Comparison of ENCODE assay signal across 38 mouse cellular contexts in the genomic region with DNA sequence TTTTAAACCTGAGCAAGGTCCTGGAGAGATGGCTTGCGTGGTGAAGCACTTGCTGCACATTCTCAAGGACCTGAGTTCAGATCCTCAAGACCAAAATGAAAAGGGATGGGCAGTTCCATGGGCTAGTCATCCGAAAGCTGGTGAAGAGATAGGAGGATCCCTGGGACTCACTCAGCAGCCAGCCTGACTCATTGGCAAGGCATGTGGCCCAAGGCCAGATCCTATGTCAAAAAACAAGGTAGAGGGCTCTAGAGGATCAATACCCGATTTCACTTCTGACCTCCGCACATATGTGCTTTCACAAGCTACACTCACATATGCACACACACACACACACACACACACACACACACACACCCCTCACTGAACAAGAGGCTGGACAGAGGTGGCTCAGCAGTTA. TPM values are rescaled to one million over a fixed set of nuclear protein-coding genes. Genes with fewer than 3 reads are reported as not detected.
A peak's percentile ranks its signal among the peaks of the same experiment; 100 is the strongest.
DNase-seq lines count a peak whose midpoint lies in the region; ATAC-seq and TF ChIP-seq lines count a peak whose summit lies in the region.
"Had no signal": no experiment of that assay in that cellular context is flagged by ENCODE, and none has a peak within 500 bp of the region (broad histone marks: within the 10 kb centered on the region; RNA-seq: fewer than 3 reads in every experiment).

No protein-coding gene starts in this region.

- H3K9me3 ChIP-seq in midbrain, postnatal 0 days (ENCODE audit: low read length) = no peaks in the 10 kb centered on the region
- H3K9me3 ChIP-seq: embryonic facial prominence, embryonic 10.5 days; embryonic facial prominence, embryonic 13.5 days; forebrain, embryonic 13.5 days; heart, embryonic 12.5 days; heart, embryonic 15.5 days had no signal

- DNase-seq in adrenal gland, adult (ENCODE audit: inconsistent age in 2 of 2, low spot score in 1 of 2) = peak; percentile 60 to 76
- DNase-seq in adrenal gland, postnatal 4 days (ENCODE audit: low spot score in 2 of 2) = no peak
- DNase-seq in Muller cell, postnatal 12 days (ENCODE audit: inconsistent ontology term) = peak; percentile 4
- DNase-seq in adrenal gland, adult 8-10 months = peak; percentile 21
- DNase-seq in adrenal gland, postnatal 25 days = peak; percentile 52
- no peak for DNase-seq in left cerebral cortex, adult 9 months (ENCODE audit: low spot score in 2 of 2)
- no peak for DNase-seq in ovary, postnatal 10 days (ENCODE audit: low spot score)
- no peak for DNase-seq in midbrain, postnatal 0 days (ENCODE audit: low spot score)
- DNase-seq: cerebellum, adult 11-12 months; cerebellum, adult 8-10 months; cerebellum, postnatal 10 days; cerebellum, postnatal 36 days; embryo, embryonic 11 days; gastrocnemius, adult 2 months; gastrocnemius, postnatal 14 days; heart, adult 18-20 months; heart, postnatal 10 days; heart, postnatal 4 days; kidney, adult 18-20 months had no signal

- H3K4me2 ChIP-seq in midbrain, postnatal 0 days (ENCODE audit: low read depth, low read length, poor library complexity, severe bottlenecking) = no peak overlapping the region
- H3K4me2 ChIP-seq: embryonic facial prominence, embryonic 13.5 days; forebrain, embryonic 13.5 days; heart, embryonic 12.5 days; heart, embryonic 15.5 days; hindbrain, embryonic 14.5 days had no signal

- H3K9ac ChIP-seq in midbrain, postnatal 0 days (replicated peaks; ENCODE audit: low read length, poor library complexity, severe bottlenecking) = no peak overlapping the region
- H3K9ac ChIP-seq: embryonic facial prominence, embryonic 13.5 days; forebrain, embryonic 13.5 days; heart, embryonic 12.5 days; heart, embryonic 15.5 days; hindbrain, embryonic 14.5 days had no signal

- no peak overlapping the region for H3K27ac ChIP-seq in midbrain, postnatal 0 days (ENCODE audit: low read depth, low read length)
- H3K27ac ChIP-seq: embryonic facial prominence, embryonic 10.5 days; embryonic facial prominence, embryonic 13.5 days; forebrain, embryonic 13.5 days; gastrocnemius, adult 2 months; heart, embryonic 15.5 days; hindbrain, embryonic 14.5 days; hindbrain, postnatal 0 days had no signal

- no peak for ATAC-seq in midbrain, postnatal 0 days (ENCODE audit: low FRiP score)
- ATAC-seq: CD4-positive, CD25-positive, alpha-beta regulatory T cell, adult 4 months; forebrain, embryonic 13.5 days; forebrain, embryonic 16.5 days; hindbrain, postnatal 0 days; inflammation-experienced regulatory T-cells, adult 6 months; intestine, embryonic 16.5 days; Patski had no signal

- 89% methylated on average over 4 of the region's 4 CpGs for WGBS in midbrain, postnatal 0 days

- H3K4me1 ChIP-seq in midbrain, postnatal 0 days (ENCODE audit: insufficient read depth, low read length) = no peaks in the 10 kb centered on the region
- H3K4me1 ChIP-seq: embryonic facial prominence, embryonic 10.5 days; embryonic facial prominence, embryonic 13.5 days; forebrain, embryonic 13.5 days; heart, embryonic 12.5 days; heart, embryonic 15.5 days had no signal

- H3K4me3 ChIP-seq in midbrain, postnatal 0 days (ENCODE audit: low read depth, low read length) = no peak overlapping the region
- H3K4me3 ChIP-seq: embryonic facial prominence, embryonic 10.5 days; embryonic facial prominence, embryonic 13.5 days; erythroblast, embryonic 14.5 days; forebrain, embryonic 13.5 days; gastrocnemius, adult 2 months; heart, embryonic 12.5 days; heart, embryonic 15.5 days had no signal

- no peak for TF ChIP-seq CTCF in midbrain, postnatal 0 days (IDR thresholded peaks at IDR 0.05)

- no peaks in the 10 kb centered on the region for H3K36me3 ChIP-seq in midbrain, postnatal 0 days (ENCODE audit: insufficient read depth, low read length)
- H3K36me3 ChIP-seq: embryonic facial prominence, embryonic 10.5 days; embryonic facial prominence, embryonic 13.5 days; heart, embryonic 12.5 days; heart, embryonic 15.5 days had no signal

- H3K27me3 ChIP-seq in midbrain, postnatal 0 days (ENCODE audit: insufficient read depth, low read length) = no peaks in the 10 kb centered on the region
- H3K27me3 ChIP-seq: forebrain, embryonic 13.5 days; heart, embryonic 15.5 days; Patski had no signal

RNA-seq across cellular contexts. Expression of a gene that starts 15.7 kb away (rescaled TPM):
- not detected for total RNA-seq in adrenal gland, postnatal 4 days (2021)
- total RNA-seq in adrenal gland, adult 8-10 months (2022) = not detected
- not detected in 2 replicates for total RNA-seq in adrenal gland, postnatal 25 days (2021)
- total RNA-seq in midbrain, postnatal 0 days (2014; rRNA removed) = not detected in 2 replicates
- polyA plus RNA-seq in midbrain, postnatal 0 days (2015; fragmentation: Nextera tagmentation; extraction: Ambion mirVana) = not detected in 2 replicates
- total RNA-seq: gastrocnemius, adult 2 months; gastrocnemius, postnatal 14 days; gastrocnemius, postnatal 4 days; heart, adult 18-20 months; heart, postnatal 10 days; heart, postnatal 4 days; hindbrain, postnatal 0 days; MEL had no signal
- polyA plus RNA-seq: brain, embryonic 14.5 days; C2C12; CD4-positive, CD25-positive, alpha-beta regulatory T cell, adult 4 months; cortical plate, adult 2 months; embryonic facial prominence, embryonic 10.5 days; embryonic facial prominence, embryonic 13.5 days; erythroblast, embryonic 14.5 days; forebrain, embryonic 13.5 days; forebrain, embryonic 16.5 days; heart, embryonic 12.5 days; heart, embryonic 15.5 days; hindbrain, embryonic 11.5 days; hindbrain, embryonic 14.5 days; hindbrain, postnatal 0 days; inflammation-experienced regulatory T-cells, adult 6 months; intestine, embryonic 16.5 days; Patski had no signal

RNA-seq across cellular contexts. Expression of a gene that starts 15.9 kb away (rescaled TPM):
- total RNA-seq in adrenal gland, postnatal 4 days (2021) = 10 to 100 TPM; 24.0 to 27.5 TPM
- total RNA-seq in adrenal gland, adult 8-10 months (2022) = 10 to 100 TPM; 10.9 to 22.2 (median 17.2) TPM
- 17.3 and 18.5 TPM in 2 replicates for total RNA-seq in adrenal gland, postnatal 25 days (2021)
- 15.2 and 22.7 TPM in 2 replicates for total RNA-seq in midbrain, postnatal 0 days (2014; rRNA removed)
- 9.1 and 9.2 TPM in 2 replicates for polyA plus RNA-seq in midbrain, postnatal 0 days (2015; fragmentation: Nextera tagmentation; extraction: Ambion mirVana)

RNA-seq across cellular contexts. Expression of a gene that starts 30.2 kb away (rescaled TPM):
- total RNA-seq in adrenal gland, postnatal 4 days (2021) = not detected
- not detected for total RNA-seq in adrenal gland, adult 8-10 months (2022)
- not detected in 2 replicates for total RNA-seq in adrenal gland, postnatal 25 days (2021)
- total RNA-seq in midbrain, postnatal 0 days (2014; rRNA removed) = not detected in 2 replicates
- polyA plus RNA-seq in midbrain, postnatal 0 days (2015; fragmentation: Nextera tagmentation; extraction: Ambion mirVana) = 0.09 TPM in 1 of 2 replicates, not detected in the other
- total RNA-seq: gastrocnemius, adult 2 months; gastrocnemius, postnatal 14 days; gastrocnemius, postnatal 4 days; heart, adult 18-20 months; heart, postnatal 10 days; heart, postnatal 4 days; MEL had no signal
- polyA plus RNA-seq: brain, embryonic 14.5 days; C2C12; CD4-positive, CD25-positive, alpha-beta regulatory T cell, adult 4 months; cortical plate, adult 2 months; embryonic facial prominence, embryonic 10.5 days; embryonic facial prominence, embryonic 13.5 days; forebrain, embryonic 13.5 days; forebrain, embryonic 16.5 days; heart, embryonic 12.5 days; heart, embryonic 15.5 days; hindbrain, embryonic 11.5 days; hindbrain, embryonic 14.5 days; hindbrain, postnatal 0 days; inflammation-experienced regulatory T-cells, adult 6 months; intestine, embryonic 16.5 days; Patski had no signal

RNA-seq across cellular contexts. Expression of a gene that starts 38.5 kb away (rescaled TPM):
- total RNA-seq in adrenal gland, postnatal 4 days (2021) = 10 to 100 TPM; 24.8 to 29.1 TPM
- total RNA-seq in adrenal gland, adult 8-10 months (2022) = 10 to 100 TPM; 22.8 to 30.6 (median 25.7) TPM
- total RNA-seq in adrenal gland, postnatal 25 days (2021) = 22.3 and 22.9 TPM in 2 replicates
- total RNA-seq in midbrain, postnatal 0 days (2014; rRNA removed) = 31.1 and 36.1 TPM in 2 replicates
- polyA plus RNA-seq in midbrain, postnatal 0 days (2015; fragmentation: Nextera tagmentation; extraction: Ambion mirVana) = 10.7 and 11.8 TPM in 2 replicates

RNA-seq across cellular contexts. Expression of a gene that starts 49.1 kb away (rescaled TPM):
- total RNA-seq in adrenal gland, postnatal 4 days (2021) = under 1 TPM; 0.11 to 0.17 TPM
- total RNA-seq in adrenal gland, adult 8-10 months (2022) = under 1 TPM in 3 of 4 experiments, not detected in 1; 0.06 to 0.22 (median 0.11) TPM
- 0.15 TPM in 1 of 2 replicates, not detected in the other for total RNA-seq in adrenal gland, postnatal 25 days (2021)
- total RNA-seq in midbrain, postnatal 0 days (2014; rRNA removed) = not detected in 2 replicates
- not detected in 2 replicates for polyA plus RNA-seq in midbrain, postnatal 0 days (2015; fragmentation: Nextera tagmentation; extraction: Ambion mirVana)
- total RNA-seq: gastrocnemius, adult 2 months; gastrocnemius, postnatal 14 days; heart, adult 18-20 months; heart, postnatal 4 days; hindbrain, postnatal 0 days; MEL had no signal
- polyA plus RNA-seq: brain, embryonic 14.5 days; C2C12; cortical plate, adult 2 months; embryonic facial prominence, embryonic 10.5 days; erythroblast, embryonic 14.5 days; forebrain, embryonic 13.5 days; forebrain, embryonic 16.5 days; heart, embryonic 12.5 days; heart, embryonic 15.5 days; hindbrain, embryonic 11.5 days; hindbrain, postnatal 0 days; intestine, embryonic 16.5 days had no signal

Comparison
In these comparisons a context has a peak if more than half of its experiments do, and no peak if none do; other contexts are left out.
1. DNase-seq: peak in adrenal gland, adult (2 of 2), Muller cell, postnatal 12 days (single experiment), adrenal gland, adult 8-10 months (single experiment) and adrenal gland, postnatal 25 days (single experiment); none in adrenal gland, postnatal 4 days (0 of 2), left cerebral cortex, adult 9 months (0 of 2), ovary, postnatal 10 days (single experiment) and midbrain, postnatal 0 days (single experiment).